Mouse (Mus musculus): ENCODE measurements around the gene Kctd20. TPM values are rescaled to one million over a fixed set of nuclear protein-coding genes. Genes with fewer than 3 reads are reported as not detected.
A peak's percentile ranks its signal among the peaks of the same experiment; 100 is the strongest.

Kctd20 gene
- polyA plus RNA-seq (2015; fragmentation: Nextera tagmentation; extraction: Ambion mirVana): 84.7 and 85.0 TPM in 2 replicates

DNA sequence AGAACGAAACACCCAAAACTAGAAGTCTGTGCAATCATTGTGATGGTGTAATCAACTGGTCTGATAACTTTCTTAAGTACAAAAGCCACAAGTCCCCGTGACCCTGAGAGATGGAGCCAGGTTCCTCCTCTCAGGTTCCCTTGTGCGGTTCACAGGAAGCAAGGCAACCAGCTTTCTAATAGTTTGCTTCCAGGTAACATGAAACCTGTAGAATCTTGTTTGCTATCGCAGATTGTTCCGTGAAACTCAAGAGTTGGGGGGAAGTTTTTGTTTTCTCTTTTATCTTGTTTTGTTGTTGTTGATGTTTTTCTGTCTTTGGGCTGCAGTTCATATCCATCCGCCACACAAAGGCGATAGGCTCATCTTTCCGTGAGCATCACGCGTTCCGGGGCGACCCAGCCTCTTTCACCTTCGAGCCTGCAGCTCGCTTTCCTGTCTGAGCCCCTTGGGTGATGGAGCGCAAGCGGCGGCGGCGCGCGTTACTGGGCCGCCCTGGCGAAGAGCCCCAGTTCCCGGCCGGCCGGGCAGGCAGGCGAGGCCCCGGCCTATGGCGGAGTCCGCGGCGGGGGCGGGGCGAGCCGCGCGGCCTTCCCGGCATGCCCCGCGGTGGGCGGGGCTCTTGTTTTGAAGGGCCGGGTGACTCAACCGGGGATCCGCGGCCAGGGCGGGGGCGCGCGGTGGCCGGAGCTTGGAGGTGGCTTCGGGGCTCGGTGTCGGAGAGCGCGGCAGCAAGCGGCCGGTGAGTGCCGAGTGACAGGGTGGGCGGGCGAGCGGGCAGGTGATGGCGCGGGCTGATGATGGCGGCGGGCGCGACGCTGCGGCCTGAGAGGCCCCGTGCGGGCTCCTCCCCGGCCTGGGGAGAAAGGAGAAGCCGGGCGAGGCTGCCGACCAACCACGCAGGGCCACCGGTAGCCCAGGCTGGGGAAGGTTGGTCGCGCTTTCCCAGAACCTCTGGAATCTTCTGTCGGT lies at the start of gene Kctd20:
Gene Kctd20, plus strand, starts transcription at position 120 of the 969 bp plus-strand sequence.
- ATAC-seq (ENCODE audit: low FRiP score, low read depth): peak; percentile 93
- Histone ChIP-seq H3K4me2 (peak within 1 kb of the TSS; percentile 68), H3K9ac (peak within 1 kb of the TSS; percentile 67), H3K36me3 (no peaks in the 10 kb centered on the region), H3K4me1 (replicated peaks) (peaks cover 27% of the 10 kb centered on the region), H3K27me3 (no peaks in the 10 kb centered on the region), H3K4me3 (peak within 1 kb of the TSS; percentile 81), H3K9me3 (no peaks in the 10 kb centered on the region), H3K27ac (replicated peaks) (peak within 1 kb of the TSS; percentile 99)
- WGBS: 2% methylated on average over 68 of the region's 80 CpGs

DNA sequence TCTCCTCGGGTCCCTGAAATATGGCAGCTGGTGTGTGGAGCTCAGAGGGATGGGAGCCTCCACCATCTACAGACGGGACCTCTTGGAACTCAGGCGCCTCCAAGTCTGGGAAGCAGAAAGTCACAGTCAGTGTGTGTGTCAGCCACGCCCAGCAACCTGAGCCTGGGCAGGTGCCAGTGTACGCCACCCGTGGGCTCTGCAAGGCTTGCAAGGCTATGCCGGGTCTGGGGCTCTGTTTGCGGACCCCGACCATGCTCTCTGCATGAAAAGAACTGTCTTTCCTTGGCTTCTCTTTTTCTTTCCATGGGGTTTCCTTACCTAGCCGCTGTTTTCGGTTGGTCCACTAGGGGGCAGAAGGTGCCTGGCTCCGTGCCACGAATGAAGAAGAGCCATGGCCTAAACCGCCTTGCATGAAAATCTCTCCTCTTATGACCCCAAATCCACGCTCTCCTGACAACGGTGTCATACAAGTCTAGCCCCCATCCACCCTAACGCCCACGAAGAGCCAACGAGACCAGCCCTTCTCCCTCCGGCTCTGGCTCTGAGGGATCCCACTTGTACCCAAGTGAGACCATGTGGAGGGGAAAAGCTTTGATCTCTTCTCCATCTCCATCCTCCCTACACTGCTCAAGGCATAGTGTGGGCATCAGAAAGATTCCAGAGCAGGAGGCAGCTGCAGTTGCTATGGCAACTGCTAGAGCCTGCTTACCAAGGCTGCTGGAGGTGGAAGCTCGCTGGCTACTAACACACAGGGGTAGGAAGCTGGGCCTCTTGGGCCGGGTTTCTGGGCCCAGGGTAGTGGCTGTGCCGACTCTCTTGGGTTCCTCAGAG lies 47.0 kb upstream of the Kctd20 start:
- Histone ChIP-seq H3K9me3 (no peaks in the 10 kb centered on the region), H3K36me3 (no peaks in the 10 kb centered on the region), H3K4me3 (no peak overlapping the region), H3K4me2 (peak overlapping the region; percentile 2; the same call in 1 of the 2 replicates), H3K27me3 (peaks cover 4% of the 10 kb centered on the region; the same call in 1 of the 2 replicates), H3K27ac (replicated peaks) (peak overlapping the region; percentile 79), H3K9ac (peak overlapping the region; percentile 19), H3K4me1 (replicated peaks) (peaks cover 23% of the 10 kb centered on the region)
- peak; percentile 93 for ATAC-seq (ENCODE audit: low FRiP score, low read depth)
- WGBS: 25% methylated on average over 23 of the region's 23 CpGs

DNA sequence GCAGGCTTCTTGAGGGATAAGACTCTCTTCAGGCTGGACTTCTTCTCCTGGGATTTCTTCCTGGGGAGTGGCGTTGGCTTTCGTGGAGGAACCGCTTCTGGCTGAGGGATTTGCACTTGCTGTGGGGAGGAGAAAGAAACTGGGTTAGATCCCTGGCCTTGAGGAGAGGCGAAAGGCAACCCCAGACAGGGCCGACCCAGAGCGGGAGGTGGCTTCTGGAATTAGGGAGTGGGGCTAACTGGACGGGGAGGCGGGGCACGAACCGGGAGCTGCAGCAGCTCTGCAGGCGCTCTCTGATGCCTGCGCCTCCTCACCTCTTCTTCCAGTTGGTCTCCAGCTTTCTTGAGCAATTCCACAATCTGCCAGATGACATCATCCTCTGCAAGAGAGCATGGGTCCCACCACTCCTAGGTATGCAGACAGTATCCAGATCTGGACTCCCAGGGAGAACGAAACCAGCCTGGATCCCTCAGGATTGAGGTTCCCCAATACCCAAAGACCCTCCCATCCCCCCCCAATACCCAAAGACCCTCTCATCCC lies 46.3 kb upstream of the Kctd20 start:
- H3K4me3 ChIP-seq: no peak overlapping the region
- peak overlapping the region; percentile 2; the same call in 1 of the 2 replicates for H3K4me2 ChIP-seq
- no peaks in the 10 kb centered on the region for H3K36me3 ChIP-seq
- peak; percentile 47 for ATAC-seq (ENCODE audit: low FRiP score, low read depth)
- H3K27me3 ChIP-seq: peaks cover 7% of the 10 kb centered on the region; the same call in 1 of the 2 replicates
- no peaks in the 10 kb centered on the region for H3K9me3 ChIP-seq
- H3K27ac ChIP-seq (replicated peaks): peak overlapping the region; percentile 79
- peaks cover 23% of the 10 kb centered on the region for H3K4me1 ChIP-seq (replicated peaks)
- WGBS: 70% methylated on average over 13 of the region's 13 CpGs
- peak overlapping the region; percentile 19 for H3K9ac ChIP-seq

DNA sequence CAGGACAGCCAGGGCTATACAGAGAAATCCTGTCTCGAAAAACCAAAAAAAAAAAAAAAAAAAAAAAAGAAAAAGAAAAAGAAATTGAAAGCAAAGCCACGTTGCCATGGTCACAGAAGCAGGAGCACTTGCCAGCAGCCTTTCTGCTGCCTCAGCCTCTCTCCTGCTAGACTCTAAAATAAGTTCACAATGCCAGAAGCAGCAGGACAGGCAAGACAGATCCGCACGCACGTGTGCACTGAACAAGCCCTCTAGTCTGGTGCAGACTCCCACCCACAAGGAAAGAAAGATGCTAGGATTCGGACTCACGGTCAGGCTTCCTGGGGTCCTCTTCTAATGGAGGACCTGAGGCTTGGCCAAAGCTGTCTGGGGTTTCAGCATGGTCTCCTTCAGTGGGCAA lies 43.8 kb upstream of the Kctd20 start:
- H3K4me3 ChIP-seq: no peak overlapping the region
- peaks cover 23% of the 10 kb centered on the region for H3K4me1 ChIP-seq (replicated peaks)
- ATAC-seq (ENCODE audit: low FRiP score, low read depth): no peak
- no peaks in the 10 kb centered on the region for H3K9me3 ChIP-seq
- no peaks in the 10 kb centered on the region for H3K36me3 ChIP-seq
- H3K27ac ChIP-seq (replicated peaks): no peak overlapping the region
- peaks cover 7% of the 10 kb centered on the region; the same call in 1 of the 2 replicates for H3K27me3 ChIP-seq
- H3K4me2 ChIP-seq: no peak overlapping the region
- WGBS: 49% methylated on average over 7 of the region's 7 CpGs
- H3K9ac ChIP-seq: no peak overlapping the region

DNA sequence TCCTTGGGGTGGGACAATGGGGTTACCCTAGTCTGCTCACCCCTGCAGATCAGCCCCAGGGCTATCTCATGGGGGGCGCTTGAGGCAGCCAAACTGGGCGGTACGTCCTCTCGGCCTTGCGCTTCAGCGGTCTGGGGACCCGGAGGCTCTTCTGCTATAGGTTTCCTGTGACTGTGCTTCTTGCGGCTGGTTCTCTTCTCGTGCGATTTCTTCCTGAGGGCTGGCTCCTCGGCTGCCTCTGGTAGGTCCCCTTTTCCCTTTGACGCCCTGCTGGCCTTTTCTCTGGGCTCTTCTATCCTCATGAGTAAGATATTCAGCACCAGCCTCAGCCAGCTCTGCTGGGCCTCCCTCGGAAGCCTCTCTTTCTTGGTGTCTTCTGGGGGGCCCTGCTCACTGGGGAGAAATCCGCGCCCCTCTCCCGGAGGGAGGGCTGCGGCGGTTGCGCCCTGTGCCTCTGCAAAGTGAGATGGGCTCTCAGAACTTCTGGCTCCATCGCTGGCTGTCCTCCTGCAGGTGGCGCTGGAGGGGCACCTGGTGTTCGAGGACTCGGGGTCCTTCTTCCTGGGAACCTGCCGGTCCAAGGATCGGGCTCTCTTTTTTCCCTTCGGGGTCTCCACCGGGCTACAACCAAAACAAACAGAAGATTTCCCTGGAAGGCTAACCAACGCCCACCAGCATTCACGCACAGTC lies 42.4 kb upstream of the Kctd20 start:
- Histone ChIP-seq H3K27ac (replicated peaks) (no peak overlapping the region), H3K4me3 (0 out of 2 replicates have a peak overlapping the region, but pooled peaks have one; percentile 12), H3K4me1 (replicated peaks) (peaks cover 19% of the 10 kb centered on the region), H3K9me3 (no peaks in the 10 kb centered on the region), H3K27me3 (peaks cover 7% of the 10 kb centered on the region; the same call in 1 of the 2 replicates), H3K36me3 (no peaks in the 10 kb centered on the region), H3K9ac (no peak overlapping the region), H3K4me2 (peak overlapping the region; percentile 43)
- ATAC-seq (ENCODE audit: low FRiP score, low read depth): no peak
- 7% methylated on average over 29 of the region's 29 CpGs for WGBS

DNA sequence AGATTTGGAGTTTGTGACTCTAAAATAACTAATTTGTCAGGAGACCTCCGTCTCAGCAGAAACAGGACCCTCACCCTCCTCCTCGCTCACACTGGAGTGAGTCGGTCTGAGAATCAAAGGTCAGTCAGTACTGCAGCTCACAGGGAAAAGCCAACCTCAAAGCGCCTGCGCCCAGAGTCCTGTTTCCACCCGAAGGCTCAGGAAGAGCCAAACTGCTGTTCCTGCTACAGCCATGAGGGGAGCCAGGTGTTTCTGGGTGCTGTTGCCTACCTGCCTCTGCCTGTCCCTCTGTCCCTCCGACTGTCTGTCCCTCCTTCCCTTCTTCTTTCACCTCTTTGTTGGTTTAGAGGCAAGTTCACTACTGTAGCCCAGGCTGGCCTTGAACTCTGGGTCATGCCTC lies 41.6 kb upstream of the Kctd20 start:
- no peak overlapping the region for H3K27ac ChIP-seq (replicated peaks)
- no peak overlapping the region for H3K4me2 ChIP-seq

DNA sequence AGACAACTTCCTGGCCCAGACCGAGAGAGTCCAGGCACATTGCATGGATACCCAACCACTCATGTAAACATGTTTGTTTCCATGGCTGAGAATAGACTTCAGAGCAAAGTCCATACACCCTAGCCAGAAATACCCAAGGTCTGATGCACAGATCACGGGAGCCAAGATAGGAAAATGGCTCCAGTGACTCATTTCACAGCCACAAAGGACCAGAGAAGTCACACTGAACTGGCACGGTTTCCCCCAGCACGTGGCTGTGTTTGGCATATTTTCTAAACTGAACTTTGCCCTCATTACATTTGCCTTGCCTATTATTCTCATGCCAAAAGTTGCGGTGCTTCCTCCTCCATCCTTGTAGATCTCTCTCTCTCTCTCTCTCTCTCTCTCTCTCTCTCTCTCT lies 38.5 kb upstream of the Kctd20 start:
- H3K4me3 ChIP-seq: no peak overlapping the region
- H3K4me2 ChIP-seq: no peak overlapping the region
- 78% methylated on average over 5 of the region's 5 CpGs for WGBS
- H3K36me3 ChIP-seq: no peaks in the 10 kb centered on the region
- H3K4me1 ChIP-seq (replicated peaks): peaks cover 6% of the 10 kb centered on the region; the same call in 1 of the 2 replicates
- ATAC-seq (ENCODE audit: low FRiP score, low read depth): no peak
- peaks cover 7% of the 10 kb centered on the region; the same call in 1 of the 2 replicates for H3K27me3 ChIP-seq
- no peak overlapping the region for H3K9ac ChIP-seq
- no peak overlapping the region for H3K27ac ChIP-seq (replicated peaks)
- no peaks in the 10 kb centered on the region for H3K9me3 ChIP-seq

More for the DNA sequence above, 41.6 kb upstream of the Kctd20 start:
- ATAC-seq (ENCODE audit: low FRiP score, low read depth): no peak
- no peak overlapping the region for H3K9ac ChIP-seq
- H3K4me3 ChIP-seq: no peak overlapping the region
- H3K4me1 ChIP-seq (replicated peaks): peaks cover 11% of the 10 kb centered on the region
- H3K27me3 ChIP-seq: peaks cover 7% of the 10 kb centered on the region; the same call in 1 of the 2 replicates
- 30% methylated on average over 7 of the region's 7 CpGs for WGBS
- H3K36me3 ChIP-seq: no peaks in the 10 kb centered on the region
- H3K9me3 ChIP-seq: no peaks in the 10 kb centered on the region

DNA sequence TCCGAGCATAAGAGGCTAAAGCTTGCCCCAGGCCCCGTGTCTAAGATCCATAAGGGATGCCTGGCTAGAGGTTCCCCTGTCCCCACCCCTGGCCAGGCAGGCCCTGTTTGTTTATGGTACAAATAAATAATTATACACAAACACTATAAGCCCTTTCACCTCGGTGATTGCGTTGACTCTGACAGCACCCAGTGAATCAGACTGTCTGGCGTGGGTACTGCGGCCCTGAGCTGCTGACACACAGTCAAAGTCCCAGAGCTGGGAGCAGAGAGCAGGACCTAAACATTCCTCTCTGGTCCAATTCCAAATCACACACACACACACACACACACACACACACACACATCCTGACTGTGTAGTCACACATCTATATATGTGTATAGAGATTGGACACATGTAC lies 37.8 kb upstream of the Kctd20 start:
- Histone ChIP-seq H3K9ac (no peak overlapping the region), H3K27me3 (peaks cover 7% of the 10 kb centered on the region; the same call in 1 of the 2 replicates), H3K4me3 (no peak overlapping the region), H3K36me3 (no peaks in the 10 kb centered on the region), H3K4me1 (replicated peaks) (peaks cover 6% of the 10 kb centered on the region; the same call in 1 of the 2 replicates), H3K4me2 (no peak overlapping the region), H3K27ac (replicated peaks) (no peak overlapping the region), H3K9me3 (no peaks in the 10 kb centered on the region)
- ATAC-seq (ENCODE audit: low FRiP score, low read depth): no peak
- WGBS: 83% methylated on average over 6 of the region's 6 CpGs

DNA sequence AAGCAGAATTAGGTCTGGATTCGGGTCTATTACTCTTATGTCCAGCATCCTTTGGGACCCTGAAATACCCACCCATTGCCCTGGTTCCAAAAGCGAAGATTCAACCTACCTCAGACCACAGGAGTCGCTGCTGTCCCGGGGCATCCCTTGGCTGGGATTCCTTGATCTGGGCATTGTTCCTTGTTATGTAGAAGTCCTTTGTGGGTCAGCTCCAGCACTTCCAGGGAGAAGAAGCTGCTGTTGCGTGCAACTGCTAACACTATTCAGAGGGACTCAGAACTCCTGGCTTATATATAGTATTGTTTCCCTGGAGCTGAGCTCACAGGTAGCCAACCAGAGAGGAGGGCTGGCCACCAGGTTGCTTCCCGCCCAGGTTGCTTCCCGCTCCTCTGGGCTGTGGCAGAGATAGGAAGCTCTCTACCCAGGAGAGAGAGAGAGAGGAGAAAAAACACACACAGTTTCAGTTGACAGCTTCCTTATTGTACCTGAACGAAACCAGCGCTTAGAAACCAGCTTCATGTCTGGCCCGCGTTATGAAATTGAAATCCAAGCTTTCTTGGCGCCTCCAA lies 36.6 kb upstream of the Kctd20 start, which contains the start of gene 4930539E08Rik:
Gene 4930539E08Rik, minus strand, starts transcription at position 265 of the 569 bp plus-strand sequence.
- no peaks in the 10 kb centered on the region for H3K9me3 ChIP-seq
- no peak within 1 kb of the TSS for H3K9ac ChIP-seq
- no peak within 1 kb of the TSS for H3K4me2 ChIP-seq
- H3K4me3 ChIP-seq: no peak within 1 kb of the TSS
- 61% methylated on average over 12 of the region's 12 CpGs for WGBS
- H3K4me1 ChIP-seq (replicated peaks): no peaks in the 10 kb centered on the region
- ATAC-seq (ENCODE audit: low FRiP score, low read depth): no peak
- no peaks in the 10 kb centered on the region for H3K36me3 ChIP-seq
- no peaks in the 10 kb centered on the region for H3K27me3 ChIP-seq
- H3K27ac ChIP-seq (replicated peaks): no peak within 1 kb of the TSS

DNA sequence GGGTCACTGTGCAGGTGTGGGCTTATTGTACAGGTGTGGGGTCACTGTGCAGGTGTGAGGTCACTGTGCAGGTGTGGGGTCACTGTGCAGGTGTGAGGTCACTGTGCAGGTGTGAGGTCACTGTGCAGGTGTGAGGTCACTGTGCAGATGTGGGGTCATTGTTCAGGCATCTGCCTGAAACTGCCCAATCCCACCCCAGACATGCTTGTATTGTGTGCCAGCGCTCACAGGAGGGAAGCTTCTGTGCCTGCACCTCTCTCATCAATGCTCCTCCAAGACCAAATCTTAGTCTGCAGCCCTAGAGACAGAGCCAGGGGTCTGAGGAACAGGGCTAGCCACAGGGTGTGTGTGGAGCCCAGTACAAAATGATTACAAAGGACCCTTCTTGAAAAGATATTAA lies 35.2 kb upstream of the Kctd20 start:
- no peak overlapping the region for H3K27ac ChIP-seq (replicated peaks)
- H3K4me2 ChIP-seq: no peak overlapping the region
- no peaks in the 10 kb centered on the region for H3K9me3 ChIP-seq
- ATAC-seq (ENCODE audit: low FRiP score, low read depth): no peak
- no peaks in the 10 kb centered on the region for H3K36me3 ChIP-seq
- WGBS: 100% methylated on average over 1 of the region's 1 CpGs
- H3K9ac ChIP-seq: no peak overlapping the region
- no peak overlapping the region for H3K4me3 ChIP-seq
- H3K27me3 ChIP-seq: no peaks in the 10 kb centered on the region
- no peaks in the 10 kb centered on the region for H3K4me1 ChIP-seq (replicated peaks)

DNA sequence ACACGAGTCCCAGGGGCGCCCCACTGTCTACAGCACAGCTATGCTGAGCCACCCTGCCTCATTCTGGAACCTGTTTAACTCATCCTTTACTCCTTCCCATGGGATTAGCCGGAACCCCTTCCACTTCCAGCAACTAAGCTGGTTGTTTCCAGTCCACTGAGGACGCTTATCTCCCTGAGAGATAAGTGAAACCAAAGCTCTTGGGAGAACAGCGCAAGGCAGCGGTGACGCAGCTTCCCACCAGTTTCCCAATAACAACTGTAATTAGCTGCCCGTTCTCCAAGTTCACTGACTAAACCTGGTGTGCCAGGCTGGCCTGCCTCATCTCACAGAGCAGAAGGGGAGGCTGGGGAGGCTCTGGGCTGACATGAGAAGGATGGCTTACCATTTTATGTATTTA lies 30.7 kb upstream of the Kctd20 start:
- H3K4me3 ChIP-seq: no peak overlapping the region
- no peak for ATAC-seq (ENCODE audit: low FRiP score, low read depth)
- no peaks in the 10 kb centered on the region for H3K27me3 ChIP-seq
- H3K4me2 ChIP-seq: no peak overlapping the region
- no peaks in the 10 kb centered on the region for H3K9me3 ChIP-seq
- no peak overlapping the region for H3K9ac ChIP-seq
- no peaks in the 10 kb centered on the region for H3K4me1 ChIP-seq (replicated peaks)
- H3K36me3 ChIP-seq: no peaks in the 10 kb centered on the region
- 72% methylated on average over 8 of the region's 8 CpGs for WGBS
- H3K27ac ChIP-seq (replicated peaks): no peak overlapping the region
